Mouse (Mus musculus) brain, embryonic 18.5 days (tissue): ENCODE results near the gene Pcbp1.

Experiments used
- DNase-seq: peaks from one replicate; pipeline ENCODE4 v3.0.0-alpha.2; 2012; ENCODE audit warnings: low read depth, low spot score

Pcbp1 gene

DNA sequence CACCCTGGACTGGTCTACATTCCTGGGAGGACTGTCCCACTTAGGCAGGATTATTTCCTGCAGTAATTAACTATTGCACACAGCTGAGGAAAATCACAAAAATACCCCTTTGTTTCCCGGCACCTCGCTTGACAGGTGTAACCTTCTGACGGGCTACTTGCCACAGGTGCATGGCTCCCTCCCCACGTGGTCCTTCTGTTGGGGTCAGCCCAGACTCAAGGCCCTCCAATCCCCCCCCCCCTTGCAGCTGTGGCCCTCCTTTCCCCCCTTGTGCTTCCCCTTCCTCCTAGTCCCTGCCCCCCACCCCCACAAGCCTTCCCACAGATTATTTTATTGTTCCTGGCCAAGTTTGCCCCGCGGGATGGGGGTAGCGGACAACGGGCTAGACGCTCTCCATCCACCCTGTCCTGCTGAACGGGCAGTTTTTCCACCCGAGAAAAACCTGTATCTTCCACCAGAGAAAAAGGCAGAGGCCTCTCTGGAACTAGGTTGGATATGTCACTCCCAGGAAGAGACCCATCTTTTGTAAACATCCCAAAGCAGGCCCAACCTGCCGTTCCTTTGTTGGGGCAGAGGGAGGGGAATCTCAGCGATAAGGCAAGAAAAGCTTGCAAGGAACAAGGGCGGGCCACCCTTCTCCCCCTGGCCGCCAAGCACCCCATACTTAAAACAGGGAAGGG, 2.2 kb downstream of the Pcbp1 start:
- no peak for DNase-seq

GRCm38 (mm10) chr6:86523242-86523754, 2.8 kb downstream of the Pcbp1 start:
- DNase-seq = no peak

DNA sequence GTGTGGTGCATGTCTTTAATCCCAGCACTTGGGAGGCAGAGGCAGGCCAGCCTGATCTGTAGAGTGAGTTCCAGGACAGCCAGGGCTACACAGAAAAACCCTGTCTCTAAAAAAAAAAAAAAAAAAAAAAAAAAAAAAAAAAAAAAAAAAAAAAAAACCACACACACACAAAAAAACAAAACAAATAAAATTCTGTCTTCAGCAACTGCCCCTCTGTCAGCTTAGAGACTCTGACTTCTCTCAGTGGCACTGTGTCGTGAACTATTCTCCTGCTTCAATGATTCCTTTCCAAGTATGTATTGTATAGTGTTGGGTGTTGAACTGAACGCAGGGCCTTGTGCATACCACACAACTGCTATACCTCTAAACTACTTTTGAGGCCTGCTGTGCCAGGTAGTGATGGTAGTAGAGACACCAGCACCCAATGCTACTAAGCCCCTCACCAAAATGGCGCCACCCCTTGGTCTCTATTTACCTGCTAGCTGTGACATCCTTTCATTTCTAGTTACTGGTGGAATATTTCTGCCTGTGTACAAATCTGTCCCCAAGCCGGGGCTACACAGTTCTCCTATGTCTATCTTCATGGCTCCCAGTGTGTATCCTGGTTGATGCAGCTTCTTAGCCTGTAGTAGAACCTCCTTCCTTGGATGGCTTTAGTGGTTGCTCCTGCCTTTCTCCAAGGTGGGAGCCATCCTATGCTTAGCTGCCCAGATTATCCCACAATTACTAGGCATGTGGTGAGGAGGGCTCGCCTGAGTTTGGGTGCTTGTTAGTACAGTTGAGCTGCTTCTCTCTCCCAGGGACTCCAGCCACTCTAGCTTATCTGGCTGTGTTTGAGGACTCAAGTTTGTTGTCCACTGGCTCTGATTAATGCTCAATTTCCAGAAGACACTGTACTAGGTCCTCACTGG, 3.9 kb downstream of the Pcbp1 start:
- no peak for DNase-seq

DNA sequence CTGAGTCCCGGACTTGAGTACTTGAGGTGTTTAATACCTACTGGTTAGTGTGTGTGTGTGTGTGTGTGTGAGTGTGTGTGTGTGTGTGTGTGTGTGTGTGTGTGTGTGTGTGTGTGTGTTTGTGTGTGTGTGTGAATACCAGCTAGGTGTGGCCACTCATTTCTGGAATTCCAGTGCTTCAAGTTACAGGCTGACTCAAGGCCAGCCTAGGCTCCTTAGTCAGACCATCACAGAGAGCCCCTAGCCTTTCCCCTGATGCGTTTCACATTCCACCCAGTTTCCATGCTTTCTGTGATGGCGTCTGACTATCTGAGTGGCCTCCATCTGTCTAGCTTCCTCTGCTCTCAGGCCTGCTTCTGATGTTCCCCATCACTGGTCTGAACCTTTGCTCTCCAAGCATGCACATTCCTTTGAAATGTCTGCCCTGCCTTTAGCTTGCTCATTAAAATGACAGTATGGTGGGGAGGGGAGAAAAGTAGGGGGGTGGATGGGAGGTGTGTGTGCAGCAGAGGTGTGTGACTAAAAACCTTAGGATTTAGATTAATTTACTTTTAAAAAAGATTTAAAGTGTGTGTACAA, 6.3 kb downstream of the Pcbp1 start:
- DNase-seq = no peak

DNA sequence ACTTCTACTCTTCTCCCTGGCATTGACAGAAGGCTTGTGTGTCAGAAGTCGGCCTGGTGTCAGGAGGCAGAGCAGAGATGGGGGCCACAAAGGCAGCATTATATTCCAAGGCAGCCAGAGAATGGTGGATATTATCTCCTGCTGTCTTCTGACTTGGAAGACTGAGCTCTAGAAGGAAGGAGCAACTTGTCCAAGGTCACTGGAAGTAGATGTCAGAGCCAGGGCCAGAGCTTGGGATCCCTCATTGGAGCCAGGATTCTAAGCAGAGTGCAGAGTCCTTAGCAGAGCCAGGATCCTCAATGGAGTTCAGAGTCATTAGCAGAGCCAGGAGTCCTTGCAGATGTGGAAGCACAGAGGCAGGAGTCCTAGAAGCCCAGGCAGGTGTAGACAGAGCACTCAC, 10.1 kb downstream of the Pcbp1 start:
- DNase-seq = no peak

GRCm38 (mm10) chr6:86513296-86513695, 12.8 kb downstream of the Pcbp1 start:
- DNase-seq = no peak

DNA sequence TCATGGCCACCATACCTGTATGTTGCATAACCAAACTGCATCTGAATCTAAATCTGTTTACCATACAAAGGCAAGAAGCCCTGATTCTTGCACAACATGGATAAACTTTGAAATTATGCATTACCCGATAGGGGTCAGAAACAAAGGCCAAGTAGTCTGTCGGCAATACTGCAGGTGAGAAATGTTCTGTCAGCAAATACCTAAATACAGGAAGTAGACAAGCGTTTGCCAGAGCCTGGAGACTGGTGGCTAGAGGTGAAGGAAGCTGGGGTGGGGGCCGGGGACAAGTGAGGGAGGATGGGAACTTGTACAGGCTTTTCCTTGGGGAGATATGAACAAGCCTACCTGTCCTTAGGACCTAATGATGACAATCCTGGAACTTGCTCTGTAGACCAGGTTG, 15.1 kb downstream of the Pcbp1 start:
- no peak for DNase-seq

DNA sequence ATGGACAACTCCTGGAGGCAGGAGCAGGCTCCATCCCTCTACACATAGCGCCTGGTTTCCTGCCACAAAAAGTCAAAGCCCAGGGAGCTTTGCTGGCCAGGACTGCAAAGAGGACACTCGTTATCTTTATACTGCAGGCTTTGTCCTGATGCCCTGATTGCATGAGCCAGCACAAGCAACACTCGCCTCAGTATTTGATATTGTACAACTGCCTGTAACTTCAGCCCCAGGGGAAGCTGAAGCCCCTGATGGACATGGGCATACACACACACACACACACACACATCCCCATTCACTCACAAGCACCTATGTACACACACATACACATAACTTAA, 16.3 kb downstream of the Pcbp1 start:
- DNase-seq = no peak

DNA sequence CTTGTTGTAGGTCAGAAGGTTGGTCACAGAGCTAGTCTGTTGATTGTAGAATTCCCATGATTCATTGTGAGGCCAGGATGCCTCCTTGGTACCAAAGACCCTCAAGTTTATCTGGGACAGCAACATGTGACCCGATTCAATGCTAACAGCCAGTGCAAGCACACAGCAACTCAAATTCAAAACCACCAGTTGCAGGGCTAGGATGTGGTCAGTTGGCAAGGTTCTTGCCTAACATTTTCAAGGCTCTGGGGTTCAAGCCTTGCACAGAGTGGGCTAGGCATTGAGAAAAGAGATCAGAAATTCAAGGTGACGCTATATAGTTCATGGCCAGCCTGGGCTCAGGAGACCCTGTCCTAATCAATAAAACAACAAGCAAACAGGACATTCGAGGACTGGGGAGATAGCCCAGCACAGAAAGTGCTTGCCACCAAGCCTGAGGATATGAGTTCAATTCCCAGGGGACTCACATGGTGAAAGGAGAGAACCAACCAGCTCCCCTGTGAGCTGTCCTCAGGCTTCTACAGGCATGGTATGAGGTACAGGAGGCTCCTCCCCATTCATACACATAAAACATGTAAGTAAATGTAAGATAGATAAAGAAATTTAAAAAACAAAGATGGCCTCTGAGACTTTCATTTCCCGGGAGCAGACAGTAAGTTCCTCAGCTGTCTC, 16.8 kb downstream of the Pcbp1 start:
- DNase-seq = no peak

GRCm38 (mm10) chr6:86508736-86509135, 17.4 kb downstream of the Pcbp1 start:
- no peak for DNase-seq

DNA sequence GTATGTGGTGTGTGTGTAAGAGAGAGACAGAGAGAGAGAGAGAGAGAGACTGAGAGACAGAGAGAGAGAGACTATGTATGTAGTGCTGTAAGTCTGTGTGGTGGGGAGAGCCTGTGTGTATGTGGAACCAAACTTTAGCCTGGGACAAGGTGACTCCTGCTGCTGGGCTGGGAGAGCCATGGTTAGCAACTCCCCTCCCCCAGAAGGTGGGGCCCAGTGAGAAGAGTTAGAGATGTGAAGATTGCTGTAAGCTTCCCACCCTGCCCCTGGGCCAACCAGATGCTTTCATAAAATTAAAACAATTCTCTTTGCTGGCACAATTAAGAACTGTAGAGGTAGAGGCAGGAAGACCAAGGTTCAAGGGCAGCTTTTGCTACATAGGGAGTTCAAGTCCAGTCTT, 19.0 kb downstream of the Pcbp1 start:
- DNase-seq = no peak

DNA sequence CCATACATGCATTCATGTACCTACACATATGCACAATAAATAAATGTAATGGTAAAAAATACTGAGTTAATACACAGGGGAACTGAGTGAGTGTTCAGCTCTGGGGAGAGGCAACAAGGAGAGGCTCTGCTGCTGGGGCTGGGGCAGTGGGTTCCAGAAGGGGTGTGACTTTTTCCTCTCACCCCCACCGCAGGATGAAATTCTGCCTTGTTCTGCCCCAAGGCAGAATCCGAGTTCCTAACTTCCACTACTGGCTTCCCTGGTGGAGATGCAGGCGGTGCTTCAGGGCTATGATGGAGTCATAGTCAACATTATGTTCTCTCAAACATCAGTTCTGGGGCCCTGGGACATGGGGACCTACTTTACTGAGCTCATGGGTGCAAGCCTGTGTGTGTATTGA, 19.8 kb downstream of the Pcbp1 start:
- DNase-seq = no peak

GRCm38 (mm10) chr6:86505671-86506070, 20.4 kb downstream of the Pcbp1 start:
- no peak for DNase-seq

DNA sequence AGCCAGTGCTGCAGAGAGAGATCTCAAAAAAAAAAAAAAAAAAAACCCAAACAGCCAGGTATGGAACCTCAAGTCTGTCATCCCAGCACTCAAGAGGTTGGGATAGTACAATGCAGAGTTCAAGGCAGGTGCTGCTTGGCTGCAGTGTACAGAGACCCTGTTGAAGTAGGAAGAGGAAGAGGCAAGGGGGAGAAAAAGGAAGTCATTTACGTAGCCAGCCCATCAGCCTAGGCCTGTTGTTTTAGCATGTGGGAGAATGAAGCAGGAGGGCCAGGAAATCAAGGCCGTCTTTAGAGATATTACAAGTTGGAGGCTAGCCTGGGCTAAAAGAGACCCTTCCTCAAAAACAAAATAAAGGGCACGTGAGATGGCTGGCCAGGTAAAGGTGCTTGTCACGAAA, 22.6 kb downstream of the Pcbp1 start:
- no peak for DNase-seq

- DNase-seq = no peak
Measured at GRCm38 (mm10) chr6:86499571-86500109, 26.5 kb downstream of the Pcbp1 start.

- no peak for DNase-seq
Measured at GRCm38 (mm10) chr6:86497942-86498732, 28.0 kb downstream of the Pcbp1 start.

GRCm38 (mm10) chr6:86497071-86497815, 28.9 kb downstream of the Pcbp1 start:
- no peak for DNase-seq

- no peak for DNase-seq
Measured at GRCm38 (mm10) chr6:86496585-86496984, 29.5 kb downstream of the Pcbp1 start.

- no peak for DNase-seq
Measured at GRCm38 (mm10) chr6:86496127-86496526, 30.0 kb downstream of the Pcbp1 start.

DNA sequence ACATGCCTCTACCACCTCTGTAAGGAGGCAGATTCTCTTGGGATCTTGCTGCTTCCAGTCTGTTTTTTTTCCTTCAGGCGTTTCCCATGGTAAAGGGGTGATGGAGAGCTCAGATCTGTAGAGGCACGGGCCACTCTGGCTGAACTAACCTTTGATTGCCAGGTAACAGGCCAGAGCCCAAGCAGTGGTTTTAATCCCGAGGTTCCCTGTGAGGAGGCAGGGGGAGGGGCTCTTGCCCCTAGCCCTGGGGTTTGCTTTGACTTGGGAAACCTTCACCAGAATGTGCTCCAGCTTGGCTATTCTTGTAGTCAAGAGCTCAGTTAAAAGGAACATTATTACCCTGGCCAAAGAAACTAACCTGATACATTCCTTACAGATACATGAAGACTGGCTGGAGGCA, 30.5 kb downstream of the Pcbp1 start:
- DNase-seq = no peak
